Comparison of ENCODE assay signal across 28 mouse cellular contexts in genomic region chr17:90787121-90787788, GRCm38 (mm10).
DNase-seq lines count a peak whose midpoint lies in the region; ATAC-seq and TF ChIP-seq lines count a peak whose summit lies in the region.
"Had no signal": no experiment of that assay in that cellular context is flagged by ENCODE, and none has a peak within 500 bp of the region (broad histone marks: within the 10 kb centered on the region; RNA-seq: fewer than 3 reads in every experiment).

No protein-coding gene starts in this region.

- H3K4me1 ChIP-seq in heart, embryonic 16.5 days (ENCODE audit: control insufficient read depth, insufficient read depth, low read length): no peaks in the 10 kb centered on the region
- H3K4me1 ChIP-seq in limb, embryonic 13.5 days: no peaks in the 10 kb centered on the region
- H3K4me1 ChIP-seq in limb, embryonic 10.5 days: no peaks in the 10 kb centered on the region
- H3K4me1 ChIP-seq in limb, embryonic 14.5 days (ENCODE audit: control insufficient read depth, insufficient read depth, low read length): no peaks in the 10 kb centered on the region
- H3K4me1 ChIP-seq: embryonic facial prominence, embryonic 12.5 days; megakaryocyte, embryonic 14.5 days; stomach, embryonic 15.5 days had no signal

- WGBS in heart, embryonic 16.5 days: 62% methylated on average over 5 of the region's 5 CpGs
- WGBS in limb, embryonic 13.5 days: 78% methylated on average over 5 of the region's 5 CpGs
- 89% methylated on average over 5 of the region's 5 CpGs for WGBS in limb, embryonic 10.5 days
- WGBS in limb, embryonic 14.5 days: 70% methylated on average over 5 of the region's 5 CpGs

- no peak overlapping the region for H3K9ac ChIP-seq in heart, embryonic 16.5 days (ENCODE audit: low read length)
- no peak overlapping the region for H3K9ac ChIP-seq in limb, embryonic 13.5 days
- no peak overlapping the region for H3K9ac ChIP-seq in limb, embryonic 14.5 days (ENCODE audit: low read depth, low read length, severe bottlenecking)
- H3K9ac ChIP-seq: embryonic facial prominence, embryonic 12.5 days; forebrain, embryonic 15.5 days; hindbrain, embryonic 14.5 days; liver, embryonic 14.5 days; stomach, embryonic 15.5 days had no signal

- DNase-seq in heart, adult 8-10 months (ENCODE audit: low spot score): no peak
- DNase-seq in limb, embryonic 10.5 days (ENCODE audit: low spot score): no peak
- DNase-seq in R1 (ENCODE audit: low read depth, low spot score): peak; percentile 85
- DNase-seq in limb, embryonic 14.5 days (ENCODE audit: low spot score): peak; percentile 32
- DNase-seq: adrenal gland, postnatal 14 days; B cell, adult 2 months; cerebellum, adult 11-12 months; cerebellum, adult 9-11 months; heart, adult 2 months; heart, postnatal 36 days; kidney, postnatal 4 days; liver; lung, adult 2 months; lung, postnatal 4 days; midbrain, embryonic 14.5 days had no signal

- no peaks in the 10 kb centered on the region for H3K27me3 ChIP-seq in heart, embryonic 16.5 days (ENCODE audit: control insufficient read depth, insufficient read depth, low read length)
- no peaks in the 10 kb centered on the region for H3K27me3 ChIP-seq in limb, embryonic 13.5 days
- no peaks in the 10 kb centered on the region for H3K27me3 ChIP-seq in limb, embryonic 10.5 days (ENCODE audit: low read depth, poor library complexity, severe bottlenecking)
- no peaks in the 10 kb centered on the region for H3K27me3 ChIP-seq in limb, embryonic 14.5 days (ENCODE audit: control insufficient read depth, insufficient read depth, low read length)
- H3K27me3 ChIP-seq: CH12.LX; embryonic facial prominence, embryonic 12.5 days; forebrain, embryonic 15.5 days; megakaryocyte, embryonic 14.5 days; stomach, embryonic 15.5 days had no signal

- H3K4me2 ChIP-seq in heart, embryonic 16.5 days (ENCODE audit: low read depth, low read length): no peak overlapping the region
- no peak overlapping the region for H3K4me2 ChIP-seq in limb, embryonic 13.5 days (replicated peaks)
- H3K4me2 ChIP-seq in limb, embryonic 14.5 days (replicated peaks; ENCODE audit: low read depth, low read length, severe bottlenecking): no peak overlapping the region
- H3K4me2 ChIP-seq: embryonic facial prominence, embryonic 12.5 days; forebrain, embryonic 15.5 days; hindbrain, embryonic 14.5 days; stomach, embryonic 15.5 days had no signal

- ATAC-seq in heart, embryonic 16.5 days (replicated peaks; ENCODE audit: extremely low read depth, insufficient read depth, low FRiP score): 0 out of 2 replicates have a peak, but pooled peaks have one; percentile 14
- ATAC-seq in limb, embryonic 13.5 days (ENCODE audit: low FRiP score, low read depth): peak; percentile 57
- ATAC-seq in limb, embryonic 14.5 days (ENCODE audit: low FRiP score, low read depth): peak; percentile 78
- ATAC-seq: intestine, postnatal 0 days had no signal

- H3K36me3 ChIP-seq in heart, embryonic 16.5 days (ENCODE audit: control insufficient read depth, insufficient read depth): no peaks in the 10 kb centered on the region
- no peaks in the 10 kb centered on the region for H3K36me3 ChIP-seq in limb, embryonic 13.5 days
- H3K36me3 ChIP-seq in limb, embryonic 10.5 days: no peaks in the 10 kb centered on the region
- H3K36me3 ChIP-seq in limb, embryonic 14.5 days (ENCODE audit: control insufficient read depth, insufficient read depth, low read length): no peaks in the 10 kb centered on the region
- H3K36me3 ChIP-seq: embryonic facial prominence, embryonic 12.5 days; forebrain, embryonic 10.5 days; forebrain, embryonic 15.5 days; G1E; stomach, embryonic 15.5 days had no signal

- H3K9me3 ChIP-seq in heart, embryonic 16.5 days (replicated peaks; ENCODE audit: control insufficient read depth, low read length): no peaks in the 10 kb centered on the region
- H3K9me3 ChIP-seq in limb, embryonic 13.5 days: no peaks in the 10 kb centered on the region
- no peaks in the 10 kb centered on the region for H3K9me3 ChIP-seq in limb, embryonic 10.5 days (replicated peaks)
- no peaks in the 10 kb centered on the region for H3K9me3 ChIP-seq in limb, embryonic 14.5 days (ENCODE audit: control insufficient read depth, low read length)
- H3K9me3 ChIP-seq: embryonic facial prominence, embryonic 12.5 days; forebrain, embryonic 10.5 days; forebrain, embryonic 15.5 days; G1E; megakaryocyte, embryonic 14.5 days; stomach, embryonic 15.5 days had no signal

- no peak overlapping the region for H3K4me3 ChIP-seq in heart, embryonic 16.5 days (ENCODE audit: low read length)
- H3K4me3 ChIP-seq in limb, embryonic 13.5 days: no peak overlapping the region
- H3K4me3 ChIP-seq in limb, embryonic 10.5 days: no peak overlapping the region
- no peak overlapping the region for H3K4me3 ChIP-seq in limb, embryonic 14.5 days (replicated peaks; ENCODE audit: low read length)
- H3K4me3 ChIP-seq: embryonic facial prominence, embryonic 12.5 days; forebrain, embryonic 10.5 days; forebrain, embryonic 15.5 days; heart, adult 2 months; megakaryocyte, embryonic 14.5 days; stomach, embryonic 15.5 days had no signal

- H3K27ac ChIP-seq in heart, embryonic 16.5 days (ENCODE audit: low read length): no peak overlapping the region
- no peak overlapping the region for H3K27ac ChIP-seq in limb, embryonic 13.5 days
- no peak overlapping the region for H3K27ac ChIP-seq in limb, embryonic 10.5 days
- no peak overlapping the region for H3K27ac ChIP-seq in limb, embryonic 14.5 days (replicated peaks; ENCODE audit: low read depth, low read length)
- H3K27ac ChIP-seq: embryonic facial prominence, embryonic 12.5 days; forebrain, embryonic 10.5 days; forebrain, embryonic 15.5 days; heart, adult 2 months; hindbrain, embryonic 14.5 days; kidney, postnatal 0 days; liver, embryonic 14.5 days; stomach, embryonic 15.5 days had no signal

- TF ChIP-seq POLR2A in limb, embryonic 14.5 days (IDR thresholded peaks at IDR 0.05; ENCODE audit: borderline replicate concordance, extremely low read depth, insufficient read depth, insufficient read length): no peak

Comparison
In these comparisons a context has a peak if more than half of its experiments do, and no peak if none do; other contexts are left out.
1. DNase-seq: peak in R1 (single experiment) and limb, embryonic 14.5 days (single experiment); none in heart, adult 8-10 months (single experiment) and limb, embryonic 10.5 days (single experiment).
2. ATAC-seq: peak in every context shown above with its lines; median percentile 78 in limb, embryonic 14.5 days; 57 in limb, embryonic 13.5 days; 14 in heart, embryonic 16.5 days.